Mouse (Mus musculus) heart, embryonic 16.5 days (tissue): ENCODE measurements at regions not wholly inside any gene's neighbourhood (a gene's known extent, or its start where the extent isn't known, plus 50 kb on each side); places are given as distances from the start of the nearest gene placed in this dataset.
A peak's percentile ranks its signal among the peaks of the same experiment; 100 is the strongest.

Experiments used
- ATAC-seq: fragments of 200-750 bp; cut with Nextera tagmentation; replicated peaks from 2 replicates; pipeline ENCODE4 v1.8.0; 2017; ENCODE audit warnings: moderate number of reproducible peaks; ENCODE audit not compliant: insufficient read depth, low FRiP score; ENCODE audit errors: extremely low read depth
- H3K27ac ChIP-seq: fragments of 300-500 bp; sonication (generic); 2 replicates; pipeline ENCODE4 v1.5.1; 2014; ENCODE audit warnings: mild to moderate bottlenecking, low read length, control low read depth, moderate library complexity
- H3K27me3 ChIP-seq: fragments of 300-500 bp; sonication (generic); 2 replicates; pipeline ENCODE4 v1.6.1; 2014; ENCODE audit warnings: low read length, mixed read lengths; ENCODE audit not compliant: control insufficient read depth, insufficient read depth
- H3K36me3 ChIP-seq: fragments of 300-500 bp; sonication (generic); 2 replicates; pipeline ENCODE4 v1.6.1; 2014; ENCODE audit not compliant: control insufficient read depth, insufficient read depth
- H3K4me1 ChIP-seq: fragments of 300-500 bp; sonication (generic); 2 replicates; pipeline ENCODE4 v1.6.1; 2014; ENCODE audit warnings: low read length, mixed read lengths; ENCODE audit not compliant: control insufficient read depth, insufficient read depth
- H3K4me2 ChIP-seq: fragments of 300-500 bp; sonication (generic); 2 replicates; pipeline ENCODE4 v1.6.1; 2014; ENCODE audit warnings: low read depth, mild to moderate bottlenecking, control low read depth, low read length
- H3K4me3 ChIP-seq: fragments of 300-500 bp; sonication (generic); 2 replicates; pipeline ENCODE4 v1.5.1; 2014; ENCODE audit warnings: mild to moderate bottlenecking, control low read depth, low read length
- H3K9ac ChIP-seq: fragments of 300-500 bp; sonication (generic); 2 replicates; pipeline ENCODE4 v1.6.1; 2014; ENCODE audit warnings: low read length, control low read depth
- H3K9me3 ChIP-seq: fragments of 300-500 bp; sonication (generic); replicated peaks from 2 replicates; pipeline ENCODE4 v1.6.1; 2016; ENCODE audit warnings: low read length; ENCODE audit not compliant: control insufficient read depth
- WGBS: fragments of 180-500 bp; shearing (Covaris S2); extraction: QIAGEN DNeasy Blood & Tissue Kit; methylation state at CpG from one replicate; pipeline ENCODE4 v1.1.7; 2014; 5-methylcytosine and 5-hydroxymethylcytosine counted together

- Histone ChIP-seq H3K9me3 (no peaks in the 10 kb centered on the region), H3K27ac (no peak overlapping the region), H3K27me3 (no peaks in the 10 kb centered on the region), H3K4me3 (no peak overlapping the region), H3K4me2 (no peak overlapping the region), H3K4me1 (no peaks in the 10 kb centered on the region), H3K36me3 (no peaks in the 10 kb centered on the region), H3K9ac (no peak overlapping the region)
- 64% methylated on average over 8 of the region's 8 CpGs for WGBS
- no peak for ATAC-seq
Observed at GRCm38 (mm10) chr8:44155705-44156321, 446.0 kb upstream of the Adam34 start.

DNA sequence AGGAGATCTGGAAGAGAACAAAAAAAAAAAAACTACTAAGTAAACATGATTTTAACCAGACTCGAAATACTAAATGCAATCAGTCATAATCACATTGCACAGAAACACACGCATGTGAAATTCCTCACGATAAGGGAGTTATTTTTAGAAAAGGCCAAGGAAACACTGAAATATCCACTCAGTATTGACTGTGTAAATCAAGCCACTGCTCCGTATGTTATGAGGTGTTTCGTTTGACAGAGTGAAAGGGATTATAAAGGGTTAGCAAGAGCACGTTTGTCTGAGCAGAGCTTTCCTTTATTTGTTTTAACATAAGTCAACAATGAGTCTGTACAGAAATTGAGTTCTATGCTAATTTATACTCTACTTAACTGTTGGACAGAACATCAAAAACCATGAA, 455.3 kb upstream of the Adam34 start:
- no peak overlapping the region for H3K4me3 ChIP-seq
- 14% methylated on average over 6 of the region's 6 CpGs for WGBS
- H3K9ac ChIP-seq: no peak overlapping the region; the same call in 1 of the 2 replicates
- H3K9me3 ChIP-seq: no peaks in the 10 kb centered on the region
- peak overlapping the region; percentile 46 for H3K4me2 ChIP-seq
- H3K4me1 ChIP-seq: no peaks in the 10 kb centered on the region
- no peaks in the 10 kb centered on the region for H3K36me3 ChIP-seq
- no peak overlapping the region for H3K27ac ChIP-seq
- H3K27me3 ChIP-seq: no peaks in the 10 kb centered on the region
- no peak for ATAC-seq

DNA sequence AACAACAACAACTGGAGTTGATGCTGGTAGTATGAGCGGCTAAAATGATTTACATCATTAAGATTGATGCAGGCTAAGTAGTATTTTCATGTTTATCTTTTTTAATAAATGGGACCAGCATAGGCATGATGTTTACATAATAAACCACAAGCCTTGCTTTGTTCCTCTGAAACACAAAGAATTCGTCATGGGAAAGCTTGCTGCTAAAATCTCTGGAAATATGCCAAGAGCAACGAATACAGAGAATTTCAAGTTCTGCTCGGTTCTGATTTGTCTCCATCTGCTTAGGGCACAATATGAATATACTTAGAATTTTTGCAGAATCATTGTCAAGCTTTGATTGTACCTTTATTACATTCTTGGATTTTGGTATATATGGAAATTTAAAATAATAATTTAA, 467.2 kb upstream of the Adam34 start:
- no peak overlapping the region for H3K27ac ChIP-seq
- ATAC-seq: no peak

DNA sequence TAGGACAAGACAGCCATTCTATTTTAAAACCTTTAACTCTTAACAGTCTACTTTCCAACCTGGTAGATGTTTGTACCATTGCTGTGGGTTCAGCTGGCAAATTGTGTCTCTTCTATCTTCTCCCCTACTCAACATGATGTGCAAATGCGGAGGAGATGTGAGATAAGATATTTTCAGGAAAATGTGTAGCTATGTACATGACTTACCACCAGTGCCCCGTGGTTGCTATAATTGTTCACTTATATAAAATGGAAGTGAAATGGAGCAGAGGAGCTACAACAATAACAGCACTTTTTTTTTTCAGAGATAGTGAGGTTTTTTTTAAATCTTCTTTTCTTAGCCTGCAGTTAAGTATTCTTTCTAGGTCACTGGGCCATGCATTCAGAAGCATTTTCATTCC, 492.4 kb upstream of the Adam34 start:
- no peak overlapping the region for H3K4me2 ChIP-seq
- no peak overlapping the region for H3K27ac ChIP-seq
- H3K9ac ChIP-seq: no peak overlapping the region
- no peak overlapping the region for H3K4me3 ChIP-seq
- H3K4me1 ChIP-seq: no peaks in the 10 kb centered on the region
- H3K36me3 ChIP-seq: no peaks in the 10 kb centered on the region
- no peaks in the 10 kb centered on the region for H3K27me3 ChIP-seq
- WGBS: 79% methylated on average over 2 of the region's 2 CpGs
- no peak for ATAC-seq
- H3K9me3 ChIP-seq: no peaks in the 10 kb centered on the region

More for the DNA sequence above, 467.2 kb upstream of the Adam34 start:
- no peak overlapping the region for H3K4me3 ChIP-seq
- H3K27me3 ChIP-seq: no peaks in the 10 kb centered on the region
- H3K9me3 ChIP-seq: no peaks in the 10 kb centered on the region
- 45% methylated on average over 4 of the region's 4 CpGs for WGBS
- no peaks in the 10 kb centered on the region for H3K36me3 ChIP-seq
- H3K4me1 ChIP-seq: no peaks in the 10 kb centered on the region
- H3K4me2 ChIP-seq: no peak overlapping the region
- no peak overlapping the region for H3K9ac ChIP-seq

- Histone ChIP-seq H3K4me1 (no peaks in the 10 kb centered on the region), H3K27ac (no peak overlapping the region), H3K4me2 (no peak overlapping the region), H3K27me3 (no peaks in the 10 kb centered on the region), H3K36me3 (no peaks in the 10 kb centered on the region), H3K9ac (no peak overlapping the region), H3K4me3 (no peak overlapping the region), H3K9me3 (no peaks in the 10 kb centered on the region)
- no peak for ATAC-seq
- WGBS: 69% methylated on average over 11 of the region's 11 CpGs
Observed at GRCm38 (mm10) chr8:44206391-44207170, 496.7 kb upstream of the Adam34 start.

DNA sequence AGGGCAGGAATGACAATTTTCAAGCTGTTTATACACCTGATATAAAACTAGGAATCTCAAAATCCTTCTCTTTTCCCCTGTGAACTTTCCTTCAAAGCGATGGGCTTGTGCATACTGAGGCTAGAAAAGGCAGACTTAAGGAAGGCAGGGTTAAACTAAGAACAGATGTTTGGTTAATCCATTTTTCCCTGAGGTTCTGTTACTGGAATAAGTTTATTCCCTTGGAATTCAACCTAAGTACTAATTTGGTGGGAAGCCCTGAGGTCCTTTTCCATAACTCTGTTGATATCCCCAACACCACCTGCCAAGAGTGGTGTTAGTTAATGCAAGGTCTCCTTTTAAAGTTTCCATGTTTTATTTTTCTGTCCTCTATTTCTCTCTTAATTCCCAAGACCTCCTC, 512.5 kb upstream of the Adam34 start:
- no peaks in the 10 kb centered on the region for H3K36me3 ChIP-seq
- H3K4me1 ChIP-seq: no peaks in the 10 kb centered on the region
- no peaks in the 10 kb centered on the region for H3K9me3 ChIP-seq
- H3K27ac ChIP-seq: no peak overlapping the region
- 80% methylated on average over 1 of the region's 1 CpGs for WGBS
- no peaks in the 10 kb centered on the region for H3K27me3 ChIP-seq
- no peak overlapping the region for H3K4me3 ChIP-seq
- H3K9ac ChIP-seq: no peak overlapping the region
- no peak overlapping the region for H3K4me2 ChIP-seq
- ATAC-seq: no peak

GRCm38 (mm10) chr8:44252393-44252792, 542.5 kb upstream of the Adam34 start:
- 70% methylated on average over 3 of the region's 3 CpGs for WGBS
- no peak overlapping the region for H3K9ac ChIP-seq
- no peak overlapping the region for H3K27ac ChIP-seq
- no peak for ATAC-seq
- no peaks in the 10 kb centered on the region for H3K9me3 ChIP-seq
- no peaks in the 10 kb centered on the region for H3K27me3 ChIP-seq
- H3K4me2 ChIP-seq: no peak overlapping the region
- H3K4me1 ChIP-seq: no peaks in the 10 kb centered on the region
- H3K36me3 ChIP-seq: no peaks in the 10 kb centered on the region
- no peak overlapping the region for H3K4me3 ChIP-seq

GRCm38 (mm10) chr8:44257051-44257450, 547.2 kb upstream of the Adam34 start:
- no peaks in the 10 kb centered on the region for H3K27me3 ChIP-seq
- no peak overlapping the region for H3K9ac ChIP-seq
- no peak for ATAC-seq
- no peak overlapping the region for H3K27ac ChIP-seq
- H3K4me1 ChIP-seq: no peaks in the 10 kb centered on the region
- H3K4me3 ChIP-seq: no peak overlapping the region
- no peak overlapping the region for H3K4me2 ChIP-seq
- WGBS: 54% methylated on average over 6 of the region's 6 CpGs
- H3K9me3 ChIP-seq: no peaks in the 10 kb centered on the region
- no peaks in the 10 kb centered on the region for H3K36me3 ChIP-seq

DNA sequence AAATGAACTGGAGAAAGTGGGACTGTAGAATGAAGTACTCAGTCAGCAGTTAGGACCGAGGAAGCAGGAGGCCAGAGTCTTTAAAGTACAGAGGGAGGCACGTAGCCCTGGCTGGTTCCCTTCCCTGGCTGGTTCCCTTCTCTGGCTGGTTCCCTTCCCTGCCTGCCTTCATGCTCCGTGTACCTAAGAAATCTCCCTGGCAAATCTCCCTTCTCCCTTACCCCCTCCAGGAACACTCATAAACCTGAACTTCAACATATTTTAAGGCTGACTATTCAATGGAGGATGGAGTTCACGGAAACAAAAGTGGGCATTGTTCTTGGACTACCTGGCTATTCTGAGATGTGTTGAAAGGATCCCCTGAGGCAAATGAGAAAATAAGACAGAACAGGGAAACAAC, 551.2 kb upstream of the Adam34 start:
- Histone ChIP-seq H3K36me3 (no peaks in the 10 kb centered on the region), H3K4me1 (no peaks in the 10 kb centered on the region), H3K27me3 (no peaks in the 10 kb centered on the region), H3K4me3 (no peak overlapping the region), H3K9ac (no peak overlapping the region), H3K9me3 (no peaks in the 10 kb centered on the region), H3K4me2 (no peak overlapping the region), H3K27ac (no peak overlapping the region)
- 74% methylated on average over 4 of the region's 4 CpGs for WGBS
- ATAC-seq: no peak
